Mouse (Mus musculus): ENCODE data around the gene Pim3.

The Pim3 gene

GRCm38 (mm10) chr15:88836031-88836430 lies 26.0 kb upstream of the Pim3 start:
- intact Hi-C loops (cut with DNase I) = no loop called here

- intact Hi-C loops (cut with DNase I) = no loop called here
These were observed 25.4 kb upstream of the Pim3 start for GRCm38 (mm10) chr15:88836571-88836970.

GRCm38 (mm10) chr15:88837199-88837932 lies 24.6 kb upstream of the Pim3 start:
- intact Hi-C loops (cut with DNase I) = no loop called here

- intact Hi-C loops (cut with DNase I) = no loop called here
These were observed 24.0 kb upstream of the Pim3 start for GRCm38 (mm10) chr15:88837977-88838376.

- intact Hi-C loops (cut with DNase I) = no loop called here
These were observed 22.7 kb upstream of the Pim3 start for GRCm38 (mm10) chr15:88839271-88839670.

- intact Hi-C loops (cut with DNase I) = no loop called here
These were observed 21.9 kb upstream of the Pim3 start for GRCm38 (mm10) chr15:88840126-88840525.

- intact Hi-C loops (cut with DNase I) = no loop called here
These were observed 20.8 kb upstream of the Pim3 start for GRCm38 (mm10) chr15:88841160-88841559.

- intact Hi-C loops (cut with DNase I) = no loop called here
These were observed 20.2 kb upstream of the Pim3 start for GRCm38 (mm10) chr15:88841580-88842299.

GRCm38 (mm10) chr15:88842300-88842673 lies 19.7 kb upstream of the Pim3 start:
- intact Hi-C loops (cut with DNase I) = no loop called here

- intact Hi-C loops (cut with DNase I) = no loop called here
These were observed 18.4 kb upstream of the Pim3 start for GRCm38 (mm10) chr15:88843486-88844097.

- intact Hi-C loops (cut with DNase I) = no loop called here
These were observed 17.0 kb upstream of the Pim3 start for GRCm38 (mm10) chr15:88844966-88845365.

GRCm38 (mm10) chr15:88848661-88849060 lies 13.3 kb upstream of the Pim3 start:
- intact Hi-C loops (cut with DNase I) = no loop called here

- intact Hi-C loops (cut with DNase I) = no loop called here
These were observed 12.4 kb upstream of the Pim3 start for GRCm38 (mm10) chr15:88849621-88850020.

- intact Hi-C loops (cut with DNase I) = no loop called here
These were observed 11.7 kb upstream of the Pim3 start for GRCm38 (mm10) chr15:88850146-88850826.

GRCm38 (mm10) chr15:88851076-88851475 lies 10.9 kb upstream of the Pim3 start:
- intact Hi-C loops (cut with DNase I) = no loop called here

- intact Hi-C loops (cut with DNase I) = no loop called here
These were observed 10.4 kb upstream of the Pim3 start for GRCm38 (mm10) chr15:88851507-88852149.

GRCm38 (mm10) chr15:88853106-88853505 lies 8.9 kb upstream of the Pim3 start:
- intact Hi-C loops (cut with DNase I) = no loop called here

GRCm38 (mm10) chr15:88854119-88854968 lies 7.6 kb upstream of the Pim3 start:
- intact Hi-C loops (cut with DNase I) = no loop called here

- intact Hi-C loops (cut with DNase I) = no loop called here
These were observed 6.8 kb upstream of the Pim3 start for GRCm38 (mm10) chr15:88854969-88855830.
